Mouse (Mus musculus) thymus, adult 2 months (tissue): Measurements from ENCODE around the gene Cpeb4. TPM values are rescaled to one million over a fixed set of nuclear protein-coding genes. Genes with fewer than 3 reads are reported as not detected.
"Not testable (repeated sequence)": the region's sequence is repeated elsewhere in the genome, so short reads cannot be mapped to it uniquely, and the experiment has no call there.

ENCODE experiments used
- DNase-seq: peaks from one replicate; pipeline ENCODE4 v3.0.0; 2021
- H3K27ac ChIP-seq: fragments of 200-500 bp; 2 replicates; pipeline ENCODE4 v1.5.1; 2012; ENCODE audit warnings: low read length, control low read depth; ENCODE audit not compliant: control insufficient read depth, insufficient read depth
- H3K27me3 ChIP-seq: fragments of 200-500 bp; 2 replicates; pipeline ENCODE4 v1.6.1; 2012; ENCODE audit warnings: mild to moderate bottlenecking, low read length, moderate library complexity, mixed read lengths; ENCODE audit not compliant: control insufficient read depth, insufficient read depth
- H3K36me3 ChIP-seq: fragments of 200-500 bp; 2 replicates; pipeline ENCODE4 v1.6.1; 2012; ENCODE audit warnings: mild to moderate bottlenecking, low read length, moderate library complexity; ENCODE audit not compliant: control insufficient read depth, insufficient read depth
- H3K4me1 ChIP-seq: fragments of 200-500 bp; replicated peaks from 2 replicates; pipeline ENCODE4 v1.6.1; 2012; ENCODE audit warnings: low read length; ENCODE audit not compliant: control insufficient read depth, insufficient read depth
- H3K4me3 ChIP-seq: fragments of 200-500 bp; 2 replicates; pipeline ENCODE4 v1.5.1; 2012; ENCODE audit warnings: mild to moderate bottlenecking, low read length, control low read depth, moderate library complexity; ENCODE audit not compliant: control insufficient read depth, insufficient read depth
- CTCF ChIP-seq: fragments of 200-500 bp; IDR thresholded peaks from 2 replicates; pipeline ENCODE4 v1.5.1; 2012; ENCODE audit warnings: mild to moderate bottlenecking, control low read depth, low read length, moderate library complexity, borderline replicate concordance; ENCODE audit not compliant: control insufficient read depth, poor library complexity, insufficient read depth; ENCODE audit errors: extremely low read depth
- POLR2A ChIP-seq: fragments of 200-500 bp; IDR thresholded peaks from 2 replicates; pipeline ENCODE4 v1.6.1; 2012; ENCODE audit warnings: mild to moderate bottlenecking, low read length, control low read depth, moderate library complexity; ENCODE audit not compliant: control insufficient read depth, poor library complexity, insufficient read depth; ENCODE audit errors: extremely low read depth
- WGBS: fragments of 180-500 bp; shearing (Covaris S2); methylation state at CpG from one replicate; pipeline ENCODE4 v1.1.7; 2018; 5-methylcytosine and 5-hydroxymethylcytosine counted together
- polyA plus RNA-seq: library from polyadenylated mRNA; depleted of rRNA; stranded (reverse); fragments of >200 nt; gene quantifications from 2 replicates; pipeline ENCODE4 v1.2.3, GENCODE M21; 2012

Gene Cpeb4
- polyA plus RNA-seq, 1 experiment = 12.0 TPM

DNA sequence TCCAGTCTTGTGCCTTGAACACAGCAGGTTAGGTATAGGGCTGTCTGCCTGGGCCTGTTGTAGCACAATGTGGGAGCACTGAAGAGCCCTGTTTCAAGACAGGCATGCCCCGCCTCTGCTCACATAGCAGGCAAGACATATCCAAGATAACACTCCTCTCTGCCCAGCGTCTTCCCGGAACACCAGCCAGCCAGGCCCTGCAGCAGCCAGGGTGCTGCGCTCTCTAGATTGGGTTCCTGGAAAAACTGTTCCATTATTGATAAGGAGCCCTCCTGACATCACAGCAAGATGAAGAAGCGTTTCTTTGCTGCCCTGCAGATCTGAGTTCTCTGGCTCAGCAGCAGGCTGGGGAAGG is 28.2 kb upstream of the Cpeb4 start:
- Histone ChIP-seq H3K27ac (no peak overlapping the region), H3K36me3 (no peaks in the 10 kb centered on the region), H3K27me3 (no peaks in the 10 kb centered on the region), H3K4me3 (no peak overlapping the region), H3K4me1 (peaks cover 5% of the 10 kb centered on the region; the same call in 1 of the 2 replicates)
- TF ChIP-seq CTCF (no peak), POLR2A (no peak)
- DNase-seq = no peak
- 98% methylated on average over 5 of the region's 5 CpGs for WGBS

DNA sequence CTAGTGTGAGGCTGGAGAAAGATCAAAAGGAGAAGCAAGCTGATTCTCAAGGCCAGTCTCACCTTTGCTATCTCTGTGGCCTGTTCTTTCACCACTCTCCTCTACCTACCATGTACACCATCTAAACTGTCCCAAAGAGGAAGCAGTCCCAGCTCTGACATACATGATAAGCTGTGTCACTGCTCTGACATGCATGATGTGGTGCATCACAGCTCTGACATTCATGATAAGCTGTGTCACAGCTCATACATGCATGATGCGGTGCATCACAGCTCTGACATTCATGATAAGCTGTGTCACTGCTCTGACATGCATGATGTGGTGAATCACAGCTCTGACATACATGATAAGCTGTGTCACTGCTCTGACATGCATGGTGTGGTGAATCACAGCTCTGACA is 26.9 kb upstream of the Cpeb4 start:
- not testable (repeated sequence) for DNase-seq, H3K27ac ChIP-seq, H3K4me1 ChIP-seq, H3K36me3 ChIP-seq, H3K4me3 ChIP-seq, H3K27me3 ChIP-seq
- WGBS = 100% methylated on average over 1 of the region's 1 CpGs

DNA sequence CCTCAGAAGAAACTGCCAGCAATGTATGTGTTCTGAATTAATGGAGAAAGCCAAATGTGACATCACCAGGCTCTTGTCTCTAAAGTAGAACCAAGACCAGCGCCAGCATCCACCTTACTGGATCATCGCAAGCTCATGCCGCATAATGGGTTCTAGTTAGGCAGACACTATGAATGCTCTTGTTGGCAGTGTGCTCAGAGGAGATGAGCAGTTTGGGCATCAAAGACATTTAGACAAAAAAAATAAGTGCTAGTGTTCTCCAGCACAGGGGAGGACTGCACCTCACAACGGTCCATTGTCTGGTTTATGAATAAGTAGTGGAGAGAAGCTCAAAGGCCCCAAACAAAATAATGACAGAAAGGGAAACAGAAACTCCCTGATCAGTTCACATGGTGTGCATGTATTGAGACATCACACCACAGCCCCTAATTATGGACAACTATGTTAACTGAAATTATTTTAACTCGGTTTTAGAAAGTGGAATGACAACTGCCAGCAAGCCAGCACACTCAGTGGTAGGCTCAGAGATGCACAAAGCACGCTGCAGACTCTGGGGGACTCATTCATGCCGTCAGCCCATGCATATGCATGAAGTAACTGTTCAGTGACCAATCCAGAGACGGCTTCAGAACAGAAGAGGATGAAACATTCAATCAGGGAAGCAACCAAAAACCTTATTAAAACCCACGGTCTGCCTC is 25.1 kb upstream of the Cpeb4 start:
- Histone ChIP-seq H3K27me3 (no peaks in the 10 kb centered on the region), H3K27ac (no peak overlapping the region), H3K4me1 (peaks cover 5% of the 10 kb centered on the region; the same call in 1 of the 2 replicates), H3K4me3 (no peak overlapping the region), H3K36me3 (no peaks in the 10 kb centered on the region)
- TF ChIP-seq CTCF (no peak), POLR2A (no peak)
- 89% methylated on average over 9 of the region's 9 CpGs for WGBS
- no peak for DNase-seq

DNA sequence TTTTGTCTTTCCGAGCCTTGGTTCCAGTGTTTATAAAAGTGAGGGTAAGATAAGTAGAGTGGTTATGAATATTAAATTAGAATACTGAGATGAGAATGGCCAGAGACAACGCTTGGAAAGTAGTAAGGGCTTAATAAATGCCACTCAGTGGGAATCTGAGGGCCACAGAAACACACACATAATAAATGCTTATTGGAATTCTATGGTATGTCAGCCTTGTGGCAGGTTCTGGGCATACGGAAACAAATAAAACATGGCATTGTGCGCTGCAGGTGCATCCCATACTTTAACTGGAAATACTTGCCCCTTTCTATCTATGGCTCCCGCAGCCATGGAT is 24.6 kb upstream of the Cpeb4 start:
- Histone ChIP-seq H3K4me3 (no peak overlapping the region), H3K36me3 (no peaks in the 10 kb centered on the region), H3K27ac (no peak overlapping the region), H3K27me3 (no peaks in the 10 kb centered on the region), H3K4me1 (peaks cover 5% of the 10 kb centered on the region; the same call in 1 of the 2 replicates)
- DNase-seq = no peak
- WGBS = 96% methylated on average over 5 of the region's 5 CpGs
- TF ChIP-seq CTCF (no peak), POLR2A (no peak)

DNA sequence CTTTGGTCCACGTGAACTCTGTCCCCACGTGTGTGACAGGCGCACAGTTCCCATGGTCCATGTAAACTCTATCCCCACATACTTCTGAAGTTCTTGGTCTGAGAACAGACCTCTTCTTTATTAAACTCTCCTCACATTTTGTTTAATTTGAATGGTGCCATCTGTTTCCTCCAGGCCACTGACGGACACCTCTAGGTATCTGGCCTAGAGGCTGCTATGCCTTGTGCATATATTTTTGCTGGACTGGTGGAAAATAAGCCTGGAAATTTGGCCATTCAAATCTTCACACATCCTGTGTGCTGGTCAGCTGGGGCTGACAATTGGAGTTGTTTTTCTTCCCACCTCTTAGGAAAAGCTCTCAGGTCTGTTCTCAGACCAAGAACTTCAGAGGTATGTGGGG is 23.3 kb upstream of the Cpeb4 start:
- Histone ChIP-seq H3K36me3 (no peaks in the 10 kb centered on the region), H3K27me3 (no peaks in the 10 kb centered on the region), H3K27ac (no peak overlapping the region), H3K4me1 (no peaks in the 10 kb centered on the region), H3K4me3 (no peak overlapping the region)
- TF ChIP-seq POLR2A (no peak), CTCF (no peak)
- DNase-seq = no peak
- WGBS = 95% methylated on average over 4 of the region's 4 CpGs

DNA sequence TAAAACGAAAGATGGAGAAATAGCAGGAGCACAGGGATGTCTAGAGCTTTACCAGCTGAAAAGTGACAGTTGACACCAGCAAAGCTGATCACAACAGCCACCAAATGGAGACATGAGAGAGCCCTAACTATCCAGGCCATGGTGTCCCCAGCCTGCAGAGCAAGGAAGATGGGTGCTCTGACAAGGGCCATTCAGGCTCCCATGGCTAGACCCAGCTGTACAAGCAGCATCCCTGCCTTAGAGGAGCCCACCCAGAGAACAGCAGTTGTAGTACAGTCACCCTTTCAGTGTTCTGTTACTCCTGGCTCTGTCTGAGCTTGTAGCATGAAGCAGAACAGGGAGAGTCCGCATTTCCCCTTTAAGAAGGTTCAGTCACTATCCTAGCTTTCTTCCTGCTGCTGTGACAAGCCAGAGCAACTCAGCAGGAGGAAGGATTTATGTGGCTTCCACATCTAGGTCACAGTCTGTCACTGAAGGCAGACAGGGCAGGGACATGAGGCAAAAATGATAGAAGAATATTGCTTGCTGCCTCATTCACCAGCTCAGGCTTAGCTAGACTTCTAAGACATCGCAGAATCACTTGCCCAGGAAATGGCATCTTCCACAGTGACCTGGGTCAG is 21.7 kb upstream of the Cpeb4 start:
- no peak for DNase-seq
- Histone ChIP-seq H3K27me3 (no peaks in the 10 kb centered on the region), H3K4me3 (no peak overlapping the region), H3K27ac (no peak overlapping the region), H3K36me3 (no peaks in the 10 kb centered on the region), H3K4me1 (no peaks in the 10 kb centered on the region)
- 96% methylated on average over 3 of the region's 3 CpGs for WGBS
- TF ChIP-seq CTCF = no peak
- TF ChIP-seq POLR2A = no peak

DNA sequence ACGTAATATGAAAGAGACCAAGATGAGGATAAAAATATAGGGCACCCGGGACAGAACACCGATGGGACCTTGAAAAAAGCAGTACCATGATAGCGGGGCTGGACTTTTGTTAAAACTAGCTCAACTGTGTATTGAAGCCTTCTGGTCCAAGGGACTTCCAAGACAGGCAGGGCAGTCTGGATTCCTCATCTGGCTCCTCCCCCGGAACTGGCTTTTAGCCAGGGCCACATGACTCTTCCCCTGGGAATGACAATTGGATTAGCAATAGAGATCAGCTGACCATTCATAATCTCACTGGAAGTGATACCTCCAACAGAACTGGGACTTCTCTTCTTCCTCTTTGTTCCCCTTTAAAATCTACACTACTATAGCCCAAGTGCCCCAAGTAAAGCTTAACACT is 21.0 kb upstream of the Cpeb4 start:
- H3K27ac ChIP-seq = no peak overlapping the region
- 90% methylated on average over 5 of the region's 5 CpGs for whole genome bisulfite sequencing
- no peak for DNase-seq

More for the DNA sequence above, 21.0 kb upstream of the Cpeb4 start:
- Histone ChIP-seq H3K4me3 (no peak overlapping the region), H3K36me3 (no peaks in the 10 kb centered on the region), H3K27me3 (no peaks in the 10 kb centered on the region), H3K4me1 (no peaks in the 10 kb centered on the region)
- TF ChIP-seq CTCF (no peak), POLR2A (no peak)
